Mouse (Mus musculus) forebrain, embryonic 11.5 days (tissue): ENCODE results near the gene Asic2. TPM values are rescaled to one million over a fixed set of nuclear protein-coding genes. Genes with fewer than 3 reads are reported as not detected.

Experiments
- ATAC-seq: fragments of 200-750 bp; cut with Nextera tagmentation; replicated peaks from 2 replicates; pipeline ENCODE4 v1.8.0; 2017; ENCODE audit warnings: moderate TSS enrichment; ENCODE audit not compliant: low FRiP score
- DNase-seq: peaks from one replicate; pipeline ENCODE4 v3.0.0-alpha.2; 2017; ENCODE audit warnings: low spot score
- H3K27ac ChIP-seq: fragments of 300-500 bp; sonication (generic); 2 replicates; pipeline ENCODE4 v1.5.1; 2014; ENCODE audit warnings: low read depth, low read length
- H3K27me3 ChIP-seq: fragments of 300-500 bp; sonication (generic); 2 replicates; pipeline ENCODE4 v1.6.1; 2014; ENCODE audit warnings: mild to moderate bottlenecking, low read length, mixed read lengths; ENCODE audit not compliant: control insufficient read depth, insufficient read depth
- H3K36me3 ChIP-seq: fragments of 300-500 bp; sonication (generic); 2 replicates; pipeline ENCODE4 v1.6.1; 2014; ENCODE audit warnings: mild to moderate bottlenecking, low read length, moderate library complexity, mixed read lengths; ENCODE audit not compliant: control insufficient read depth, insufficient read depth
- H3K4me1 ChIP-seq: fragments of 300-500 bp; sonication (generic); replicated peaks from 2 replicates; pipeline ENCODE4 v1.6.1; 2014; ENCODE audit warnings: low read length, mixed read lengths; ENCODE audit not compliant: control insufficient read depth, insufficient read depth
- H3K4me2 ChIP-seq: fragments of 300-500 bp; sonication (generic); 2 replicates; pipeline ENCODE4 v1.6.1; 2014; ENCODE audit warnings: low read depth, mild to moderate bottlenecking, low read length, moderate library complexity, mixed read lengths; ENCODE audit not compliant: severe bottlenecking
- H3K4me3 ChIP-seq: fragments of 300-500 bp; sonication (generic); 2 replicates; pipeline ENCODE4 v1.5.1; 2014; ENCODE audit warnings: low read depth, low read length
- H3K9ac ChIP-seq: fragments of 300-500 bp; sonication (generic); 2 replicates; pipeline ENCODE4 v1.6.1; 2014; ENCODE audit warnings: low read length
- H3K9me3 ChIP-seq: fragments of 300-500 bp; sonication (generic); 2 replicates; pipeline ENCODE4 v1.6.1; 2016; ENCODE audit warnings: low read length, mixed read lengths; ENCODE audit not compliant: control insufficient read depth
- WGBS: fragments of 180-500 bp; shearing (Covaris S2); extraction: QIAGEN DNeasy Blood & Tissue Kit; methylation state at CpG from one replicate; pipeline ENCODE4 v1.1.7; 2014; 5-methylcytosine and 5-hydroxymethylcytosine counted together
- polyA plus RNA-seq: library from polyadenylated mRNA; unstranded; fragments of >200 nt; fragmentation: Nextera tagmentation; extraction: Ambion mirVana; gene quantifications from 2 replicates; pipeline ENCODE4 v1.2.1, GENCODE M21; 2014

Gene Asic2
- polyA plus RNA-seq, 1 experiment from 2014 or later: 0.94 TPM

GRCm38 (mm10) chr11:81937516-81937915, 30.7 kb downstream of the Asic2 start:
- Histone ChIP-seq H3K36me3 (no peaks in the 10 kb centered on the region), H3K4me2 (no peak overlapping the region), H3K4me3 (no peak overlapping the region), H3K9me3 (no peaks in the 10 kb centered on the region), H3K27me3 (no peaks in the 10 kb centered on the region), H3K9ac (no peak overlapping the region), H3K27ac (no peak overlapping the region), H3K4me1 (no peaks in the 10 kb centered on the region)
- DNase-seq: no peak
- no peak for ATAC-seq
- 81% methylated on average over 1 of the region's 1 CpGs for WGBS

GRCm38 (mm10) chr11:81926393-81926792, 41.9 kb downstream of the Asic2 start:
- Histone ChIP-seq H3K27me3 (no peaks in the 10 kb centered on the region), H3K4me1 (peaks cover 4% of the 10 kb centered on the region; the same call in 1 of the 2 replicates), H3K4me2 (no peak overlapping the region), H3K36me3 (no peaks in the 10 kb centered on the region), H3K27ac (no peak overlapping the region), H3K9ac (no peak overlapping the region), H3K9me3 (no peaks in the 10 kb centered on the region), H3K4me3 (no peak overlapping the region)
- 0 out of 2 replicates have a peak, but pooled peaks have one; percentile 44 for ATAC-seq
- peak; percentile 58 for DNase-seq

DNA sequence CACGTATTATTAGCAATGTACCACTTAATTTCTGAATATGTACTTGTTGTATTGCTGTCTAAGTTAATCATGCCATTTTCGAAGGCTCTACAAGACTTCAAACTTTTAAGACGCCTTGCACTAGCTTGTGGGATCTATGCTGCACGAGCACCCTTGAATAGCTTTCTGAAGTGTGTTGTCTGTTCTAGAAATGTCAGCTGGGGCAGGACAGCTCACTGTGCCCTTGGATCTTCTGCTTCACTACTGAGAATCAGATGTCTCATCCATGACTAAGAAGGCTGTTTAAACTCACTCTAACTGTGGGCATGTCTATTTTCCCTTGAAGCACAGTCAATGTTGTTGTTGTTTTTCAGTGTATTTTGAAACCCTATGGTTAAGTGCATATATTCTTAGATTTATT, 44.6 kb downstream of the Asic2 start:
- DNase-seq (no peak), ATAC-seq (no peak)
- Histone ChIP-seq H3K4me3 (no peak overlapping the region), H3K9ac (no peak overlapping the region), H3K4me1 (peaks cover 4% of the 10 kb centered on the region; the same call in 1 of the 2 replicates), H3K9me3 (no peaks in the 10 kb centered on the region), H3K27me3 (no peaks in the 10 kb centered on the region), H3K27ac (no peak overlapping the region), H3K4me2 (no peak overlapping the region), H3K36me3 (no peaks in the 10 kb centered on the region)
- 93% methylated on average over 4 of the region's 4 CpGs for WGBS

GRCm38 (mm10) chr11:81923096-81923495, 45.2 kb downstream of the Asic2 start:
- WGBS: 93% methylated on average over 2 of the region's 2 CpGs
- no peak for ATAC-seq
- H3K27ac ChIP-seq: no peak overlapping the region

GRCm38 (mm10) chr11:81915501-81915900, 52.8 kb downstream of the Asic2 start:
- WGBS: 66% methylated on average over 6 of the region's 6 CpGs
- DNase-seq (no peak), ATAC-seq (no peak)
- H3K9me3 ChIP-seq: no peaks in the 10 kb centered on the region
- H3K36me3 ChIP-seq: no peaks in the 10 kb centered on the region
- H3K4me2 ChIP-seq: no peak overlapping the region
- no peaks in the 10 kb centered on the region for H3K4me1 ChIP-seq
- H3K27ac ChIP-seq: no peak overlapping the region
- no peak overlapping the region for H3K9ac ChIP-seq
- no peak overlapping the region for H3K4me3 ChIP-seq
- no peaks in the 10 kb centered on the region for H3K27me3 ChIP-seq

More at GRCm38 (mm10) chr11:81923096-81923495, 45.2 kb downstream of the Asic2 start:
- Histone ChIP-seq H3K9me3 (no peaks in the 10 kb centered on the region), H3K36me3 (no peaks in the 10 kb centered on the region), H3K9ac (no peak overlapping the region), H3K4me2 (no peak overlapping the region), H3K4me3 (no peak overlapping the region), H3K27me3 (no peaks in the 10 kb centered on the region), H3K4me1 (peaks cover 4% of the 10 kb centered on the region; the same call in 1 of the 2 replicates)
- DNase-seq: no peak

DNA sequence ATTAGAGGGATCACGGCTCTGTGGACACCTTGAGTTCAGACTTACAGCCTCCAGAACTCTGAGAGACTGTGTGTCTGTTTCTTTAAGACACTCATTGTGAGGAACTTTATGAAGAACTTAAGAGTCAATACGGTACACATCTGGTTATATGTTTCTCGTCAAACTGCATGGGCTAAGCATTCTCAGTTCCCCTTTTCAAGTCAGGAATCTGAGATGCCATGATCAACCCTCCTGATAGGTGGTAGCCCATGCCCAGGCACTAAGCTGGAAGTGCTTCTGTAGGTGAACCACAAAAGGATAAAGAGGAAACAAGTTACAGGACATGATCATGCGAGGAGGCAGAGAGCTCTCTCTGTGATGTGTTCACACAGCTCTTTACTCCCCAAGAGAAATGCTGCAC, 55.2 kb downstream of the Asic2 start:
- H3K9ac ChIP-seq: no peak overlapping the region
- no peaks in the 10 kb centered on the region for H3K27me3 ChIP-seq
- H3K4me3 ChIP-seq: no peak overlapping the region
- no peak overlapping the region for H3K4me2 ChIP-seq
- 87% methylated on average over 4 of the region's 4 CpGs for WGBS
- H3K36me3 ChIP-seq: no peaks in the 10 kb centered on the region
- DNase-seq (no peak), ATAC-seq (no peak)
- H3K9me3 ChIP-seq: no peaks in the 10 kb centered on the region
- H3K4me1 ChIP-seq: no peaks in the 10 kb centered on the region
- no peak overlapping the region for H3K27ac ChIP-seq

DNA sequence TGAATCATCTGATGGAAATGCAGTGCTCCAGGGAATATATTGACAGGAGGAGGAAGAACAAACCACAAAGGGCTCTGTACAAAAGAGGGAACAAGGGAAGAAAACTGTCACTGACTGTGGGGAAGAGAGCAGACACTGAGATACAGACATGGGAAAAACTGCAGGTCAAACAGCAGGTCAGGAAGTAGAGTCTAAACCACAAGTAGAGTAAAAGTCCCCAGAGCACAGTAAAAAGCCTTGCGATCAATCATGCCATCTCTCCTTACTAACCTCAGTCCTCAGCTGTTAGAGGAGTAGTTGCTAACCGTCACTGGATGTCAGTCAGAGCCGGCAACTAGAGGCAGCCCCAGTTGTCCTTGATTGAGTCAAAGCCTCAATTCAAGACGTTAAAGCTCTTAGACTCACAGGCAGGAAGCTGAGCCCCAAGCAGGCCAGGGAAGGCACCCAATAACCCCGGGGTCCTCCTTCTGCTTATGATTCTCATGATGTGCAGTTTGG, 58.8 kb downstream of the Asic2 start:
- H3K4me1 ChIP-seq: no peaks in the 10 kb centered on the region
- no peak overlapping the region for H3K4me2 ChIP-seq
- no peaks in the 10 kb centered on the region for H3K27me3 ChIP-seq
- H3K27ac ChIP-seq: no peak overlapping the region
- no peak for DNase-seq
- no peak for ATAC-seq
- 85% methylated on average over 5 of the region's 5 CpGs for WGBS
- H3K36me3 ChIP-seq: no peaks in the 10 kb centered on the region
- no peak overlapping the region for H3K9ac ChIP-seq
- no peak overlapping the region for H3K4me3 ChIP-seq
- no peaks in the 10 kb centered on the region for H3K9me3 ChIP-seq

DNA sequence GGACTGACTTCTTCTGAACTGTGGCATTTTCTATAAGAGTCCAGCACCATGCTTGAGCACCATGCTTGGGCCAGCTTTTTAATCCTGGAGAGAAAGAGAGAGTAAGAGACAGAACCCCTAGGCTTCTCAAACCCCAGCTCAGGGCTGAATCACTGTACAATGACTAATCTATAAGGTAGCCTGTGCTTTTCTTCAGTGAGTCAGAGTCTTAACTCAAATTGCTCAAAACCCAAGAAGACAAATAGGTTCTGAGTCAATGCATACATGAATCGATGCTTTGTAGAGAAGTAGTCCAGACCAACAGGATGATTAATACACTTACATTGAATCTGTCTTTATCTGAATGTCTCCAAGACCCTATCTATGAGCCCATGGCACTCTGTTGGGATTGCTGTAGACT, 59.5 kb downstream of the Asic2 start:
- Histone ChIP-seq H3K4me1 (no peaks in the 10 kb centered on the region), H3K27ac (no peak overlapping the region), H3K4me2 (no peak overlapping the region), H3K9me3 (no peaks in the 10 kb centered on the region), H3K36me3 (no peaks in the 10 kb centered on the region), H3K27me3 (no peaks in the 10 kb centered on the region), H3K4me3 (no peak overlapping the region), H3K9ac (no peak overlapping the region)
- WGBS: 89% methylated on average over 1 of the region's 1 CpGs
- no peak for ATAC-seq
- no peak for DNase-seq

DNA sequence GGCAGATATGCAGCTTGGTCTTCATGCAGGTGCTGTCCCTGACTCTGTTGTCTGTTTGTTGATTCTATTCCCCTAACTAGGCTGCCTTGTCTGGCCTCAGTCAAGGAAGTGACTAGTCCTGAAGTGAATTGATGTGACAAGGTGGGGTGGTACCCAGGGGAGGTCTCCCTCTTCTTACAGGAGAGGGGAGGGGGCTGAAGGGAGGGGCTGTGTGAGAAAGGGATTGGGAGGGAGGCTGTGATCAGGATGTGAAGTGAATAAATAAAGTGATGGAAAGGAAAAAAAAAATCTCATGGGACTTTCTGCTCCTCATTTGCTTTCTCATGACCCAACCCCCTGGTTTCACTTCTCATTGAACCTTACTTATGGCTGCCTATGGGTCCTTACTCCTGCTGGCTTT, 65.9 kb downstream of the Asic2 start:
- DNase-seq: no peak
- no peaks in the 10 kb centered on the region for H3K27me3 ChIP-seq

More for the DNA sequence above, 65.9 kb downstream of the Asic2 start:
- no peak overlapping the region for H3K27ac ChIP-seq
- H3K4me1 ChIP-seq: peaks cover 1% of the 10 kb centered on the region; the same call in 1 of the 2 replicates
- H3K4me2 ChIP-seq: no peak overlapping the region
- H3K9ac ChIP-seq: no peak overlapping the region
- H3K9me3 ChIP-seq: no peaks in the 10 kb centered on the region
- no peaks in the 10 kb centered on the region for H3K36me3 ChIP-seq
- no peak for ATAC-seq
- no peak overlapping the region for H3K4me3 ChIP-seq
